Mouse (Mus musculus) kidney, embryonic 16.5 days (tissue): ENCODE measurements around the gene H2-Ob. TPM values are rescaled to one million over a fixed set of nuclear protein-coding genes. Genes with fewer than 3 reads are reported as not detected.

Experiments
- ATAC-seq: fragments of 200-750 bp; cut with Nextera tagmentation; 2 replicates; pipeline ENCODE4 v1.8.0; 2017; ENCODE audit warnings: moderate TSS enrichment; ENCODE audit not compliant: low FRiP score, low TSS enrichment
- H3K27ac ChIP-seq: fragments of 300-500 bp; sonication (generic); 2 replicates; pipeline ENCODE4 v1.5.1; 2014; ENCODE audit warnings: low read length
- H3K27me3 ChIP-seq: fragments of 300-500 bp; sonication (generic); 2 replicates; pipeline ENCODE4 v1.6.1; 2014; ENCODE audit warnings: low read length, control low read depth, mixed read lengths; ENCODE audit not compliant: insufficient read depth
- H3K36me3 ChIP-seq: fragments of 300-500 bp; sonication (generic); 2 replicates; pipeline ENCODE4 v1.6.1; 2014; ENCODE audit warnings: low read length, control low read depth, mixed read lengths; ENCODE audit not compliant: insufficient read depth
- H3K4me1 ChIP-seq: fragments of 300-500 bp; sonication (generic); 2 replicates; pipeline ENCODE4 v1.6.1; 2014; ENCODE audit warnings: low read length, control low read depth, mixed read lengths; ENCODE audit not compliant: insufficient read depth
- H3K4me2 ChIP-seq: fragments of 300-500 bp; sonication (generic); replicated peaks from 2 replicates; pipeline ENCODE4 v1.6.1; 2014; ENCODE audit warnings: low read depth, low read length
- H3K4me3 ChIP-seq: fragments of 300-500 bp; sonication (generic); 2 replicates; pipeline ENCODE4 v1.5.1; 2014; ENCODE audit warnings: mild to moderate bottlenecking, low read length
- H3K9ac ChIP-seq: fragments of 300-500 bp; sonication (generic); replicated peaks from 2 replicates; pipeline ENCODE4 v1.6.1; 2014; ENCODE audit warnings: low read length
- H3K9me3 ChIP-seq: fragments of 300-500 bp; sonication (generic); 2 replicates; pipeline ENCODE4 v1.6.1; 2016; ENCODE audit warnings: low read length, control low read depth
- WGBS: fragments of 180-500 bp; shearing (Covaris S2); extraction: QIAGEN DNeasy Blood & Tissue Kit; methylation state at CpG from one replicate; pipeline ENCODE4 v1.1.7; 2014; 5-methylcytosine and 5-hydroxymethylcytosine counted together
- polyA plus RNA-seq: library from polyadenylated mRNA; unstranded; fragments of >200 nt; fragmentation: Nextera tagmentation; extraction: Ambion mirVana; gene quantifications from 2 replicates; pipeline ENCODE4 v1.2.1, GENCODE M21; 2015

Gene H2-Ob
- polyA plus RNA-seq, 1 experiment from 2014 or later: 0.27 TPM

- peak; percentile 18 for ATAC-seq
- Histone ChIP-seq H3K4me3 (peak overlapping the region; percentile 63), H3K36me3 (no peaks in the 10 kb centered on the region), H3K9me3 (no peaks in the 10 kb centered on the region), H3K4me2 (peak overlapping the region; percentile 99), H3K27ac (no peak overlapping the region), H3K9ac (peak overlapping the region; percentile 70), H3K4me1 (peaks cover 22% of the 10 kb centered on the region), H3K27me3 (peaks cover 24% of the 10 kb centered on the region; the same call in 1 of the 2 replicates)
- WGBS: under 1% methylated on average over 93 of the region's 93 CpGs
These were observed 26.0 kb downstream of the H2-Ob start for GRCm38 (mm10) chr17:34264452-34265351.

GRCm38 (mm10) chr17:34268262-34268661, 29.6 kb downstream of the H2-Ob start:
- Histone ChIP-seq H3K9ac (no peak overlapping the region), H3K36me3 (no peaks in the 10 kb centered on the region), H3K9me3 (no peaks in the 10 kb centered on the region), H3K4me2 (no peak overlapping the region), H3K27me3 (peaks cover 12% of the 10 kb centered on the region; the same call in 1 of the 2 replicates), H3K4me1 (peaks cover 19% of the 10 kb centered on the region), H3K4me3 (no peak overlapping the region), H3K27ac (no peak overlapping the region)
- ATAC-seq: no peak
- 82% methylated on average over 2 of the region's 2 CpGs for WGBS

GRCm38 (mm10) chr17:34268748-34269147, 30.0 kb downstream of the H2-Ob start:
- ATAC-seq: no peak
- Histone ChIP-seq H3K4me1 (peaks cover 14% of the 10 kb centered on the region), H3K27ac (no peak overlapping the region), H3K9ac (no peak overlapping the region), H3K36me3 (no peaks in the 10 kb centered on the region), H3K9me3 (no peaks in the 10 kb centered on the region), H3K27me3 (peaks cover 11% of the 10 kb centered on the region; the same call in 1 of the 2 replicates), H3K4me2 (no peak overlapping the region), H3K4me3 (no peak overlapping the region)
- 79% methylated on average over 2 of the region's 2 CpGs for WGBS

- Histone ChIP-seq H3K36me3 (no peaks in the 10 kb centered on the region), H3K27me3 (peaks cover 11% of the 10 kb centered on the region; the same call in 1 of the 2 replicates), H3K9ac (no peak overlapping the region), H3K4me1 (peaks cover 5% of the 10 kb centered on the region), H3K4me2 (no peak overlapping the region), H3K27ac (no peak overlapping the region), H3K9me3 (no peaks in the 10 kb centered on the region), H3K4me3 (no peak overlapping the region)
- WGBS: 68% methylated on average over 4 of the region's 4 CpGs
- ATAC-seq: no peak
These were observed 31.1 kb downstream of the H2-Ob start for GRCm38 (mm10) chr17:34269817-34270216.

GRCm38 (mm10) chr17:34270230-34270629, 31.5 kb downstream of the H2-Ob start:
- 87% methylated on average over 2 of the region's 2 CpGs for WGBS
- Histone ChIP-seq H3K27me3 (peaks cover 9% of the 10 kb centered on the region; the same call in 1 of the 2 replicates), H3K4me3 (no peak overlapping the region), H3K36me3 (no peaks in the 10 kb centered on the region), H3K4me1 (peaks cover 1% of the 10 kb centered on the region; the same call in 1 of the 2 replicates), H3K27ac (no peak overlapping the region), H3K9ac (no peak overlapping the region), H3K4me2 (no peak overlapping the region), H3K9me3 (no peaks in the 10 kb centered on the region)
- ATAC-seq: no peak

GRCm38 (mm10) chr17:34270940-34271339, 32.2 kb downstream of the H2-Ob start:
- Histone ChIP-seq H3K9me3 (0 out of 2 replicates have a peak, but pooled peaks cover under 1% of the 10 kb centered on the region), H3K4me1 (no peaks in the 10 kb centered on the region), H3K9ac (no peak overlapping the region), H3K27ac (no peak overlapping the region), H3K4me2 (no peak overlapping the region), H3K27me3 (0 out of 2 replicates have a peak, but pooled peaks cover 4% of the 10 kb centered on the region), H3K36me3 (no peaks in the 10 kb centered on the region), H3K4me3 (no peak overlapping the region)
- 84% methylated on average over 2 of the region's 2 CpGs for WGBS
- ATAC-seq: no peak

GRCm38 (mm10) chr17:34272102-34272501, 33.4 kb downstream of the H2-Ob start:
- 0 out of 2 replicates have a peak, but pooled peaks cover 2% of the 10 kb centered on the region for H3K27me3 ChIP-seq
- no peak overlapping the region for H3K4me3 ChIP-seq
- no peak for ATAC-seq
- no peak overlapping the region for H3K9ac ChIP-seq
- H3K36me3 ChIP-seq: no peaks in the 10 kb centered on the region
- no peak overlapping the region for H3K4me2 ChIP-seq
- 97% methylated on average over 1 of the region's 1 CpGs for whole genome bisulfite sequencing
- H3K27ac ChIP-seq: no peak overlapping the region
- H3K4me1 ChIP-seq: no peaks in the 10 kb centered on the region
- H3K9me3 ChIP-seq: 0 out of 2 replicates have a peak, but pooled peaks cover 4% of the 10 kb centered on the region

GRCm38 (mm10) chr17:34280499-34281038, 41.9 kb downstream of the H2-Ob start:
- H3K27me3 ChIP-seq: no peaks in the 10 kb centered on the region; the same call in 1 of the 2 replicates
- H3K27ac ChIP-seq: no peak overlapping the region
- 81% methylated on average over 1 of the region's 1 CpGs for WGBS

GRCm38 (mm10) chr17:34281836-34282235, 43.1 kb downstream of the H2-Ob start:
- no peak overlapping the region for H3K4me2 ChIP-seq
- ATAC-seq: no peak
- no peak overlapping the region for H3K4me3 ChIP-seq
- WGBS: 74% methylated on average over 1 of the region's 1 CpGs
- no peak overlapping the region for H3K27ac ChIP-seq
- no peaks in the 10 kb centered on the region for H3K36me3 ChIP-seq
- no peaks in the 10 kb centered on the region for H3K4me1 ChIP-seq
- H3K9ac ChIP-seq: no peak overlapping the region
- no peaks in the 10 kb centered on the region; the same call in 1 of the 2 replicates for H3K27me3 ChIP-seq
- H3K9me3 ChIP-seq: no peaks in the 10 kb centered on the region

More at GRCm38 (mm10) chr17:34280499-34281038, 41.9 kb downstream of the H2-Ob start:
- peak; percentile 27; the same call in 1 of the 2 replicates for ATAC-seq
- Histone ChIP-seq H3K4me2 (no peak overlapping the region), H3K4me1 (no peaks in the 10 kb centered on the region), H3K9ac (no peak overlapping the region), H3K36me3 (no peaks in the 10 kb centered on the region), H3K4me3 (no peak overlapping the region), H3K9me3 (0 out of 2 replicates have a peak, but pooled peaks cover 4% of the 10 kb centered on the region)
